Mouse (Mus musculus): ENCODE data around the gene Tor1a. TPM values are rescaled to one million over a fixed set of nuclear protein-coding genes. Genes with fewer than 3 reads are reported as not detected.
A peak's percentile ranks its signal among the peaks of the same experiment; 100 is the strongest.

The Tor1a gene
- 66.4 and 71.6 TPM in 2 replicates for polyA plus RNA-seq (2014; fragmentation: Nextera tagmentation; extraction: Ambion mirVana)

DNA sequence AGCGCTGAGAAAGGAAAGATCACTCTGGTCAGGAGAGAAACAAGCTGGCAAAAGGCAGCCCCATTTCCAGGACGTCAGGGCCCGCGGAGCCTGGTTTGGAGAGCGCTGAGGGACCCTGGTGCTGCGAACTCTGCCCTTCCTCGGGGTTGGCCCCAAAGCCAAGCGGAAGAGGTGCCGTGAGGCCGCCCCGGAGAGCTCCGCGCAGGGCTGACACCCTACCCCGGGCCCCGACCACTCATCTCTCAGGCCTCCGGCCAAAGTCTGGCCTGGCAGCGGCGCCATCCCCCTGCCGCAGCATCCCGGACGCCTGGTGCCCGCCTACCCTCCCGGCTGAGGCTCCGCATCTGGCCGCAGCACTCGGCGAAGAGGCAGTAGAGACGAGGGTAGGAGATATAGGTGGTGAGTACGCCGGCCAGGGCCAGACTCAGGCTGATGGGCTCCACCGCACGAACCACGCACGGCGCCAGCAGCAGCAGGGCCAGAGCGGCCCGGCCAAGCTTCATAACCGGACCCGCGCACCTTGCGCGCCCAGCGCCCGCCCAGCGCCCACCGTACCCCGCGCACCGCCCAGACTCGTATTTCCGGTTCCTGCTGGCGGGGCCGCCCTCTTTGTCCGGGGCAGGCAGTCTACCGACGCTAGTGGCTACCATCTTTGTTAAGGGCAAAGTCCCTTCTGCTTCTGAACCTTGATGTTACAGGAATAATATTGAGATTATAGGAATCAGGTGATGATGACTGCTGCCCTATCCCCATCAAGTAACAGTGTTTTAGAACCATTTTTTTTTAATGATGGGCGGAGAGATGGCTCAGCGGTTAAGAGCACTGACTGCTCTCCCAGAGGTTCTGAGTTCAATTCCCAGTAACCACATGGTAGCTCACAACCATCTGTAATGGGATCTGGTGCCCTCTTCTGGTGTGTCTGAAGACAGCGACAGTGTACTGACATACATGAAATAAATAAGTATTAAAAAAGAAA, at the start of gene Tor1a:
TSS of gene Tor1a (minus strand) at position 582 of the 976 bp plus-strand sequence.
- Histone ChIP-seq H3K27ac (ENCODE audit: low read depth) (peak within 1 kb of the TSS; percentile 72), H3K4me2 (peak within 1 kb of the TSS; percentile 93), H3K36me3 (ENCODE audit: insufficient read depth) (peaks cover 39% of the 10 kb centered on the region), H3K4me3 (ENCODE audit: low read depth, low read length) (peak within 1 kb of the TSS; percentile 96), H3K9ac (peak within 1 kb of the TSS; percentile 89), H3K27me3 (ENCODE audit: insufficient read depth, low read length) (no peaks in the 10 kb centered on the region), H3K4me1 (ENCODE audit: insufficient read depth) (peaks cover 10% of the 10 kb centered on the region), H3K9me3 (ENCODE audit: low read depth, low read length) (no peaks in the 10 kb centered on the region)
- peak; percentile 12; the same call in 1 of the 2 replicates for TF ChIP-seq CTCF (IDR thresholded peaks at IDR 0.05; ENCODE audit: low read depth)
- peak; percentile 95 for DNase-seq
- peak; percentile 94 for ATAC-seq (ENCODE audit: insufficient read depth)
- 2% methylated on average over 59 of the region's 59 CpGs for WGBS

DNA sequence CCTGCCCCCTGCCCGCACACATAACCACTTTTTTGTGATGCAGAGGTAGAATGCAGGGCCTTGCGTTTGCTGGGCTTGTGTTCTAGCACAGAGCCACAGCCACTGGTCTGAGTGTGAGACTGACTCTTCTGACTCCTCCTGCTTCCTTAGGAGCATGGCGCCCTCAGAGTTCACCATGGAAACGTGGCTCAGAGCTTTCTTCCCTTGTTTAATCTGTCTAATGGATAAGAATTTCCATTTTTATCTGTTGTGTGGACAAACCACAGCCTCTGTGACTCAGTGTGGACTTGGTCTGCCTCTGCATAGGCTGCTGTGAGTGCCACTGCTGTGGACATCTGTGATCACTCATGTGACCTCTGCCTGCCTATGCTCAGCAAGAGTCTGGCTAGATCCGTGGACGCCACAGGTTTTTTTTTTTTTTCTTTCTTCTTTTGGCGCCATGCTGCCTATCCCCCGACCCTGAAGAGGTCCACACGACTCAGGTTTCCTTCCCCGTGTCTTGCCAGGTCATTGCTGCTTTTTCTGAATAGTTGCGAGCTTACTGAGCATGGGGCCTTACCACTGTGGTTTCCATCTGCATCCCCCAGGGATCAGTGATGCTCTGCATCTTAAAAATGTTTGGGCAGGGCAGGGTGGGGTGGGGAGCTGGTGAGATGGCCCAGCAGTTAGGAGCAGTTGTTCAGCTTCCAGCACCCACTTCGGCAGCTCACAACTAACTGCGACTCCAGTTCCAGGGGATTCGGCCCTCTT, 45.8 kb upstream of the Tor1a start:
- TF ChIP-seq CTCF (IDR thresholded peaks at IDR 0.05; ENCODE audit: low read depth) = no peak
- H3K4me2 ChIP-seq = no peak overlapping the region
- H3K4me3 ChIP-seq (ENCODE audit: low read depth, low read length) = no peak overlapping the region
- no peak overlapping the region for H3K9ac ChIP-seq
- DNase-seq (no peak), ATAC-seq (ENCODE audit: insufficient read depth) (no peak)
- H3K4me1 ChIP-seq (ENCODE audit: insufficient read depth) = no peaks in the 10 kb centered on the region
- peaks cover 21% of the 10 kb centered on the region; the same call in 1 of the 2 replicates for H3K36me3 ChIP-seq (ENCODE audit: insufficient read depth)
- H3K27ac ChIP-seq (ENCODE audit: low read depth) = no peak overlapping the region
- WGBS = 65% methylated on average over 14 of the region's 14 CpGs
- H3K9me3 ChIP-seq (ENCODE audit: low read depth, low read length) = no peaks in the 10 kb centered on the region
- H3K27me3 ChIP-seq (ENCODE audit: insufficient read depth, low read length) = no peaks in the 10 kb centered on the region

DNA sequence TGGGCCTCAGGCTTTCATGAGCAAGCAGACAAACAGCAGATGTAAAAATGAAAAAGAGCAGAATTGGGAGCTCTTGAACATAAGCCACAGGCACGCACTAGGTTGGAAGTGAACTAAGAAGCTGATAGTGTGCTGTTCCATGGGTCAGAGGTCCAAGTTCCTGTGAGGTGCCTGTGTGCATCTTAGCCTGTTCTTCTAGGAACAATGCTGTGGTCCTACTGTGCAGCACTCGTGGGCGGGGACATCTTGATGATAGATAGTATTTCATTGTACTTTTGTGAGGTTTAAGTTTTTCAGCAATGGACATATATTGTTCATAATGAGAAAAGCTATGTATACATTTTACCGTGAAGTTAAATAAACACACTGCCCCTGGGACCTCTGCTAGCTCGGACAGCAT, 39.5 kb upstream of the Tor1a start:
- WGBS = 52% methylated on average over 5 of the region's 5 CpGs
- Histone ChIP-seq H3K9me3 (ENCODE audit: low read depth, low read length) (no peaks in the 10 kb centered on the region), H3K36me3 (ENCODE audit: insufficient read depth) (0 out of 2 replicates have a peak, but pooled peaks cover 15% of the 10 kb centered on the region), H3K27me3 (ENCODE audit: insufficient read depth, low read length) (no peaks in the 10 kb centered on the region), H3K4me2 (no peak overlapping the region), H3K4me1 (ENCODE audit: insufficient read depth) (no peaks in the 10 kb centered on the region), H3K9ac (no peak overlapping the region), H3K27ac (ENCODE audit: low read depth) (no peak overlapping the region), H3K4me3 (ENCODE audit: low read depth, low read length) (no peak overlapping the region)
- DNase-seq = no peak
- no peak for ATAC-seq (ENCODE audit: insufficient read depth)
- TF ChIP-seq CTCF (IDR thresholded peaks at IDR 0.05; ENCODE audit: low read depth) = no peak

GRCm38 (mm10) chr2:31006434-31006833, 38.7 kb upstream of the Tor1a start:
- no peak overlapping the region for H3K4me3 ChIP-seq (ENCODE audit: low read depth, low read length)
- 0 out of 2 replicates have a peak, but pooled peaks cover 11% of the 10 kb centered on the region for H3K36me3 ChIP-seq (ENCODE audit: insufficient read depth)
- ATAC-seq (ENCODE audit: insufficient read depth) = peak; percentile 49; the same call in 1 of the 2 replicates
- H3K27ac ChIP-seq (ENCODE audit: low read depth) = no peak overlapping the region
- no peaks in the 10 kb centered on the region for H3K9me3 ChIP-seq (ENCODE audit: low read depth, low read length)
- DNase-seq = peak; percentile 8
- H3K9ac ChIP-seq = no peak overlapping the region; the same call in 1 of the 2 replicates
- WGBS = 48% methylated on average over 5 of the region's 5 CpGs
- TF ChIP-seq CTCF (IDR thresholded peaks at IDR 0.05; ENCODE audit: low read depth) = no peak
- H3K4me1 ChIP-seq (ENCODE audit: insufficient read depth) = no peaks in the 10 kb centered on the region
- no peaks in the 10 kb centered on the region for H3K27me3 ChIP-seq (ENCODE audit: insufficient read depth, low read length)
- no peak overlapping the region for H3K4me2 ChIP-seq

GRCm38 (mm10) chr2:31005453-31005852, 37.7 kb upstream of the Tor1a start:
- no peaks in the 10 kb centered on the region for H3K27me3 ChIP-seq (ENCODE audit: insufficient read depth, low read length)
- H3K9me3 ChIP-seq (ENCODE audit: low read depth, low read length) = no peaks in the 10 kb centered on the region
- 67% methylated on average over 2 of the region's 2 CpGs for WGBS
- no peak for DNase-seq
- H3K27ac ChIP-seq (ENCODE audit: low read depth) = no peak overlapping the region
- no peak overlapping the region for H3K9ac ChIP-seq
- no peak overlapping the region for H3K4me2 ChIP-seq
- no peak for TF ChIP-seq CTCF (IDR thresholded peaks at IDR 0.05; ENCODE audit: low read depth)
- H3K4me3 ChIP-seq (ENCODE audit: low read depth, low read length) = no peak overlapping the region
- no peaks in the 10 kb centered on the region for H3K4me1 ChIP-seq (ENCODE audit: insufficient read depth)
- no peak for ATAC-seq (ENCODE audit: insufficient read depth)
- H3K36me3 ChIP-seq (ENCODE audit: insufficient read depth) = 0 out of 2 replicates have a peak, but pooled peaks cover 10% of the 10 kb centered on the region

- H3K9me3 ChIP-seq (ENCODE audit: low read depth, low read length) = no peaks in the 10 kb centered on the region
- no peak for ATAC-seq (ENCODE audit: insufficient read depth)
- DNase-seq = no peak
- no peaks in the 10 kb centered on the region for H3K27me3 ChIP-seq (ENCODE audit: insufficient read depth, low read length)
- H3K4me1 ChIP-seq (ENCODE audit: insufficient read depth) = no peaks in the 10 kb centered on the region
- 90% methylated on average over 10 of the region's 10 CpGs for WGBS
- H3K9ac ChIP-seq = no peak overlapping the region
- no peak overlapping the region for H3K4me3 ChIP-seq (ENCODE audit: low read depth, low read length)
- H3K36me3 ChIP-seq (ENCODE audit: insufficient read depth) = 0 out of 2 replicates have a peak, but pooled peaks cover 12% of the 10 kb centered on the region
- H3K27ac ChIP-seq (ENCODE audit: low read depth) = no peak overlapping the region
- TF ChIP-seq CTCF (IDR thresholded peaks at IDR 0.05; ENCODE audit: low read depth) = no peak
- no peak overlapping the region for H3K4me2 ChIP-seq
These were observed 35.1 kb upstream of the Tor1a start for GRCm38 (mm10) chr2:31002857-31003256.
